Mouse (Mus musculus) leukemia stem cell, adult 10-12 weeks (primary cell): ENCODE measurements around the gene Gm44790. TPM values are rescaled to one million over a fixed set of nuclear protein-coding genes. Genes with fewer than 3 reads are reported as not detected.

Experiments used
- polyA plus RNA-seq: library from polyadenylated mRNA; stranded (reverse); fragments of >175 nt; gene quantifications from 2 replicates; pipeline ENCODE4 v1.2.3, GENCODE M21; 2012; ENCODE audit warnings: low replicate concordance

Gm44790 gene
- not detected in 2 replicates for polyA plus RNA-seq

DNA sequence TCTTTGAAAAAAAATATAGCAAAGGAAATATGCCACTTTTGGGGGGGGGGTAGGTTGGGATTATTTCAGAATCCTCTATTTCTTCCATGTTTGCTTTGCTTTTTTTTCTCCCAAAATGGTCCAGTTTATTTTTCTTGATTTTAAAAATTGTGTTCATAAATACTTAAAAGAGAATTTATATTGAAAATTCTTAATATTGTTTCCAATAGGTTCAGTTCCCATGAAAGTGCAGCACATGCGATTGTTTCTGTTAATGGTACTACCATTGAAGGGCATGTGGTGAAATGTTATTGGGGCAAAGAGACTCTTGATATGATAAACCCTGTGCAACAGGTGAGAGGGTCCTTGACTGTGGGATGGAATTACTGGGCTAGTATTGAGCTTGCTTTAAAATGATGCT, at the start of gene Gm44790:
Gene Gm44790 (plus strand): TSS at position 301 of the 400 bp plus-strand sequence.

DNA sequence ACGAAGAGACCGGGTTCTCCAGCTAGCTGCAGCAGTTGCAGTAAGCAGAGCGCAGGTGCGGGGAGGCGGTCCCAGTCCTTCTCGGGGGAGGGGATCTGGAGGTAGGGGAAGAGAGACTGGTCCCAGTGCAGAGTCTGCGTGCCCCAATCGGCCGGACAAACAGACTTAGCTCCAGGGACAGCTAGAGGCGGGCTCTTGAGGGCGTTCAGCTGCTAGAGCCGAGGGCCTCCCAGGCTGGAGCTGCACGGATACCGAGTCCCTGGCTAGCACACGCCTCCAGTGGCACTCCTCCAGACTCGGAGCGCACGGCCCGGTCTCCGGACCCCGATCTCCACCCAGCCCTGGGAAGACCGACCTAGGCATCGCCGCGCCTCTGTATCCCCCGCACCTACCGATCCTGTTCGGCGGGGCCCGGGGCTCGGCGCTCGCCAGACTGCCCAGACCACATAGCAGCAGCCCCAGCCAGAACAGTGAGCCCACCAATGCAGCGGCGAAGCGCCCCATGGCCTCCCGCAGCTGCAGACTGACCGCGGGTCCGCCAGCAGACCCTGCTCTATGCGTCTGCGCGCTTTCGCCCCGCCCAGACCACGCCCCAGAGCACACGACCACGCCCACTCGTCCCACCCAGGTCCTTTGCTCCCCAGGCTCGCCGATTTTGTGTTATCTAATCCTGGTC, 29.7 kb upstream of the Gm44790 start, which contains the start of gene Pcyox1:
Gene Pcyox1 (minus strand): TSS at position 574 of the 676 bp plus-strand sequence.

DNA sequence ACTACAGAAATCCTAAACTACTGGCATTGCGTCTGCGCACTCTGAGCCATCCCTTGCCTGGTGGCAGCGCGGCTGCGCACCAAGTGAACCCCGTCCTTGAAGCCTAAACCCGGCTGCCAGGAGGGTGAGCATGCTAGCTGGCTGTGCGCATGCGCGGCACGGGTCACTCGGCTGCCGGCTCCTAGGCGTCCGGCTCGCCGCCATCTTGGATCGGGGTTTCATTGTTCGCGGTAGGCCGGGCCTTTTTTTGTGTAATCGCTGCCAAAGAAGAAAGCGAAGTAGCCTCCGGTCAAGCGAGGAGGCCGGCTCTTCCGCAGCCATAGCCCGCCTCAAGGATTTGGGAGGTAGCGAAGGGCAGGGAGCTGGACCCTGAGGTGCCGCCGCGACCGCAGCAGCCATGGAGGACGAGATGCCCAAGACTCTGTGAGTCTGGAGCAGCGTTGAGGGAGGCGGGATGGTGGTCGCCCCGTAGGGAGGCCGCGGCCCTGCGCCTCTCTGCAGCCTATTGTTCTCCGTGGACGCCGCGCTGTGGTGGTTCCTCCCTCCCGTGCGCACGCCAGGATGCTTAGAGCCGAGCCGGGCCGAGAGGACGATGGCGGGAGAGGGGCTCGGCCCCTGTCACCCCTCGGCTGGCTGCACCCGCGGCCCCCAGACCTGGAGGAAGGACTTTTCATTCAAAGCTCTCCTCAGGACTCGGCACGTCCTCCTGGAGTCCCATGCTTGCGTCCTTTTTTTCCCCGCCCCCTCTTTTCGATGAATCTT, 22.2 kb upstream of the Gm44790 start, which contains the start of gene Tia1:
Gene Tia1 (plus strand): TSS at position 120 of the 762 bp plus-strand sequence.

DNA sequence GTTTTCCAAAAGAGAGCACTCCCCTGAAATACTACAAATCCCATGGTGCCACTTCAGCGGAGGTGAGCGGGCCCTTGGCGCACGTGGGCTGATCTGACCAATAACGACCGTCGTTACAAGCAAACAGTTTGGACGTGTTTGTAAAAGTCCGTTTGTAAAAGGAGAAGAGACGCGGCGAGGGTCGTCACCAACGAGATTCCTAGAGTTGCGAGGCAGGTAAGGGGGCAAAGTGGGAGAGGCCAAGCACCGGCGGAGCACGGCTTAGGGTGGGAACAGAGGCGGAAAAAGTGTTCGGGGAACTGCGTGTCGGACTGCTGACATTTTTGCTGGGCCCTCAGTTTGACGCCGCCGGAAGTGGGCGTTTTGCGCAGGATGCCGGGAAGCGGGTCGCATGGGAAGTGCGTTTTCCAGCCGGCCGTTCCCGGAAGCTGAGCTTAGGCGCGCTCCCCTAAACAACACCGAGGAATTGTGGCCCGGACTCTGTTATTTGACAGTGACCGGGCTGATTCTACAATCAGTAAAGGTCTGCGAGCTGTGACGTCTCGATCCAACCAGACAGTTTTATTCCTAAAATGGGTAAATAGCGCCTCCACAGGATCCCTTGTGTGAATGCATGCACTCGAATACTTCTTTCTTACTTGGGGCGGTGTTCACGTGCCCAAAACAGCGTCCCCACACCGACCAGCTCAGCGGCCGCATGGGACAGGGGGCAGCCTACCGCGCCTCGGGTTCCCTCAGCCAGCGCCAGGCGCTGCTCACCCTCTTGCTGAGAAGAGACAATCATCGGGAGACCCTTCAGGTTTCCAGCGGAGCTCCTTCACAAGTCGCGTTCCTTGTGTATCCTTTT, 12.0 kb downstream of the Gm44790 start, which contains the start of gene C87436:
Gene C87436 (plus strand): TSS at position 103 of the 847 bp plus-strand sequence.

Other genes with a start within 250 kb of the Gm44790 start
- 5.0 and 10.1 TPM in 2 replicates for gene Tgfa, start 231.4 kb upstream of the Gm44790 start, polyA plus RNA-seq
- gene Fam136a, start 61.0 kb upstream of the Gm44790 start, polyA plus RNA-seq = 5.5 and 16.4 TPM in 2 replicates
- 9.3 and 15.4 TPM in 2 replicates for gene Snrpg, start 55.4 kb upstream of the Gm44790 start, polyA plus RNA-seq
- gene Pcyox1, start 29.5 kb upstream of the Gm44790 start, polyA plus RNA-seq = 9.2 and 11.0 TPM in 2 replicates
- gene Tia1, start 22.4 kb upstream of the Gm44790 start, polyA plus RNA-seq = 14.9 and 21.6 TPM in 2 replicates
- 4.3 and 8.0 TPM in 2 replicates for gene C87436, start 11.7 kb downstream of the Gm44790 start, polyA plus RNA-seq
- 933 and 1,241 TPM in 2 replicates for gene Pcbp1, start 99.7 kb downstream of the Gm44790 start, polyA plus RNA-seq
- 0.63 TPM in 1 of 2 replicates, not detected in the other for gene Asprv1, start 201.5 kb downstream of the Gm44790 start, polyA plus RNA-seq
- 16.8 and 22.0 TPM in 2 replicates for gene Mxd1, start 242.5 kb downstream of the Gm44790 start, polyA plus RNA-seq